Mouse (Mus musculus) erythroblast, adult 5-6 weeks (primary cell): Measurements from ENCODE around the gene Tbc1d19. TPM values are rescaled to one million over a fixed set of nuclear protein-coding genes. Genes with fewer than 3 reads are reported as not detected.
A peak's percentile ranks its signal among the peaks of the same experiment; 100 is the strongest.

Source experiments
- ATAC-seq: replicated peaks from 2 replicates; pipeline ENCODE4 v1.8.0; 2016; ENCODE audit warnings: moderate number of reproducible peaks, mild to moderate bottlenecking, moderate TSS enrichment, inconsistent platforms; ENCODE audit not compliant: poor library complexity, low FRiP score, severe bottlenecking
- total RNA-seq, 2 experiments: library from RNA; stranded (forward) in 1 of 2; stranded (reverse) in 1 of 2; fragments of 150-400 nt in 1 of 2; fragments of 200-764, 138-1000 nt in 1 of 2; gene quantifications; 2 replicates each; pipeline versions ENCODE4 v1.2.3 to v1.2.4; 2015 to 2017; ENCODE audit warnings: low replicate concordance in 2 of 2

Gene Tbc1d19
- total RNA-seq, 2 experiments from 2014 or later = 1.3 to 2.1 TPM

DNA sequence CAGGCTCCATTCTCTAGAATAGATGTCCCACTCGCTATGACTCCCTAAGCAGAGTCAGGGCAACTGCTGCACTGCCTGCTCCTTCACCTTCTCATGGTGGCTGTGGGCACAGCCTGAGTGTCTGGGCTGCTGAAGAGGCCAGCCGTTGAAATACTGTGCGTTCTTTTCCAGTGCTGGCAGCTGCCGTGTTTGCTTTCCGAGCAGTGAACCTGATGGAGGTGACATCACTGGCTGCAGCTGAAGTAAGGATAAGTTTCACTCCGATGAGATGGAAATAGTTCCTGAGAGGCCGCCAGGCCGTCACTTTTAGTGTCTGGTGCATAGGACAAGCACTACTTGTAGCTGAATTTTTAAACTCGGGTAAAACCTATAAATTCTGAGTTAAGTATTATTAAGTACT is 92.0 kb downstream of the Tbc1d19 start:
- ATAC-seq = no peak

DNA sequence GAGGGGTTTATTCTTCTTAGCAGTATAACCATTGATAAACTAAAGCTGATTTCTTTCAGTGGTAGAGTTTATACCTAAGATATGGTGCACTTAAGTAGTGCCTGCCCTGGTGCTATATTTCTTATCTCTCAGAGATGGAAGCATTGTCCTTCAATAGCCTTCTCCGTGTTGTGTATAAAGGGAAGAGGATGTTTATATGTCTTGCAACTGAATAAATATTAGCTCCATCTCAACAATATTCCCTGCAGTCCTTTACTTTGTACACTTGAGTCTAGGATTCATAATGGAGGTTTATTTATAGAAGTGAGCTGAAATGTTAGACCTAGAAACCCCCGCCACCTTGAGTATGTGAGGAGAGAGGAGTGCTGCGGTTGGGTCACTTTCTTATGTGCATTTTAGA is 93.4 kb downstream of the Tbc1d19 start:
- no peak for ATAC-seq

DNA sequence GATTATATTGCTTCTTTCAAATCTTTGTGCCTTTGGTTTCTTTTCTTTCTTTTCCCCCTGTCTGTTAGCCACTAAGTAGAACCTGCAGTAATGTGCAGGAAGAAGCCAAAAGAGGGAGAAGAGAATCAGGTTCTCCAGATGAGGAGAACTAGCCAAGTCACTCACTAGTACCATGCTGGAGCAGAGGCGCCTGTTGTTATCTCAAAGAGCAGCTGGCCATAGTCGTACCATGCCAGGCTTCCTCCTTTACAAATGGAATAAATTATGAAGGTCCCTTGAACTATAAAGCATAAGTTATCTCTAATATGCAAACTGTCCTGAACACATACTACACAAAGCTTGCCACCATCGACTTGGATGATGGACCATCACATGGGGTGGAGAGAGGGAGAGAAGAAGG is 99.8 kb downstream of the Tbc1d19 start:
- ATAC-seq = peak; percentile 85

DNA sequence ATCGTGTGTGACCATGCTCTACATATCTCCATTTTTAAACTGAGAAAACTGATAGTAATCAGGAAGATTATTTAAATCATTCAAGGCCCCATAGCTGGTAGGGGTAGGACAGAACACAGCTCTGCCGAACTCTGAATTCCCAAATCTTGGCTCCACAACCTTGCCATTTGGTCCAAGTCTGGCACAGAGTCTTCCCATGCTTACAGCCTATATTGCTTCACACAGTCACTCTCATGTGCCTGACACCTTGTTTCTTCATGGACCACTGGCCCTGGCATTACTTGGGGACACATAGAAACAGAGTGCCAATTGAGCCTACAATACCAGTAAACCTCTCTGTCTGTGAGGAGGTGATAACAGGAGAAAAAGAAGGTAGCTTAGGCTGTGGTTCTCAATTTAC is 111.0 kb downstream of the Tbc1d19 start:
- ATAC-seq = no peak

DNA sequence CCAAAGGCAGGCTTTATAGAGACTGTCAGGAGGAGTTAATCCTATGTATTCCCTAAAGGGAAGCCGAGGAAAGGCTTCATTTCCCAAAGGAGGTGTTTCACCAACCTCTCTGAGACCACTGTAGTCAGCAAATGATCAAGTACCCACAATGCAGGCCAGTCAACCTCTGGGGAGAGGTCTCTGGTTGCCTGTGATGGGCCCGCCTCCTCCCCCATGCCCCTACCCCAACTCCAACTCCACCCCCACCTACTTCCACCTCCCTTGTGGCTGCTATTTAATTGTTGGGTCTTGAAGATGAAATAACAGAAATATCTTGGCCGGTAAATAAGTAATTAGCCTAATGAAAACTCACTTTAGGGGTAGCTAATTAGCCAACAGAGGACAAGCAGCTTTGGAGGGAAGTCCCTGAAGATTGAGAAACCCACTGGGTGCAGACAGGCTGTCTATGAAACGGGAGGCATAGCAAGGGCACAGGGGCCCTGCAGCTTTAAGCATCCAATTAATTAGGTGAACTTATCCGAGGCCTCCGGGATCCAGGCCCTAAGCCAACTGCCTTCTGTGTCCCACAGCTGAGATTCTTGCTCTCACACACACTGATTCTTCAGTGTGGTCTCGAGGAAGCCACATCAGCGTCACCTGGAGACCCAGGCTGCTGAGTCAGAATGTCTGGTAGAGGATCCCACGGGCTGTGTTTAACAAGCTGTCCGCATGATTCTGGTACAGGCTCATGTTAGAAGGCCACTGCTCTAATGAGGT is 112.9 kb downstream of the Tbc1d19 start:
- ATAC-seq = no peak

DNA sequence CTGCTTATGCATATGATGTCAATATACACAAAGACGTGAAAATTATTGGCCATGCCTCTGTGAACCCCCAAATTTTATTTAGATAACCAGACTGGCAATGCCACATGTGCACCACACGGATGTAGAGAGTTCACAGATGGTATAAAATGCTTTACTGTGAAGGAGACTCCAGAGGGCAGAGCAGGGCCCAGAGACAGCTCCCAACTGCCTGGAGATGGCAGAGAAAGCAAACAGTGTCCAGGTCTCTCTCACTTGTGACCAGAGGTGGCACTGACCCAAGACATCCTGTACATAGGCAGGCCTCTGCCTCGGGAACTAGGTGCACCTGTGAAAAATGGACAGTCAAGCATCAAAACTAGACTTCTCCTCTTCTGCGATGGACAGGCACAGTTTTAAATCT is 114.6 kb downstream of the Tbc1d19 start:
- ATAC-seq = no peak

DNA sequence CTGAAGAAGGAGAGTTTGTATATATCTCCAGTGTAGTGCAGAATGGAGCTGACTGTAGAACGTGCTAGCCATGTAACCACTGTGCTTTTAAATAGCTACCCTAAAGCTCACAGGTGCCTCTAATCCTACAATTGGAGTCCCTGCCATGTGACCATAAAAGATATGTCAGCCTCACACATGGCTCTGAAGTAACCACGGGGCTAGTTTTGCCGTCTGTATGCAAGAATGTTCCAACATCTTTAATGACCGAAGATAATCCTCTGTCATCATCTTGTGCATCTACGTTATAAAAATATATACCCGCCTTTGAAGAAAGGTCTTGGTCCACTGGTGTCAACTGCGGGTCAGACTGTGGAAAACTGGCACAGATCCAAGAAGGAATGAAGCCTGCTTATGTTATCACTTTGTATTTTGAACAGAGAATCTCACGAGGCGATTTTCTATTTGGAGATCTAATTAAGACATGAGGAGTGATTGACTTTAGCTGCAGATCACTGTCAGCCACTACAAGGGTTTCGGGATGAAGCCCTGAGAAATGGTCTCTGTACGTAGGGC is 117.0 kb downstream of the Tbc1d19 start:
- ATAC-seq = no peak

DNA sequence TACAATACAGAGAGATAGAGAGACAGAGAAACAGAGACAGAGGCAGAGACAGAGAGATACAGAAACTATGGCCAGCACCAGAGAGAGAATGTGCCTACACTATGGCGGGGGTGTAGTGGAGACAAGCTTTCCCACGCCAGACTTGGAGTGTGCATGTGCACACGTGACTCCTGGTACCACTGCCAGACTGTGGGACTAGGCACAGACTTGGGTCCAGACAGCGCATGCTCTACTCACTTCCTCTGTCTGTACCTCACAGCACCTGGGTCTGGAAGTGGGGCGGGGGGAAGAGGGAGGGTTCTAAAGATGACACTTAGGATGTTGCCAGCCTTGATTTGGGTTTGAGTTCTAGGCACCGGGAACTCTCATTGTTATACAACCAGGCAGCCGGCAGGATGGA is 118.5 kb downstream of the Tbc1d19 start:
- no peak for ATAC-seq

DNA sequence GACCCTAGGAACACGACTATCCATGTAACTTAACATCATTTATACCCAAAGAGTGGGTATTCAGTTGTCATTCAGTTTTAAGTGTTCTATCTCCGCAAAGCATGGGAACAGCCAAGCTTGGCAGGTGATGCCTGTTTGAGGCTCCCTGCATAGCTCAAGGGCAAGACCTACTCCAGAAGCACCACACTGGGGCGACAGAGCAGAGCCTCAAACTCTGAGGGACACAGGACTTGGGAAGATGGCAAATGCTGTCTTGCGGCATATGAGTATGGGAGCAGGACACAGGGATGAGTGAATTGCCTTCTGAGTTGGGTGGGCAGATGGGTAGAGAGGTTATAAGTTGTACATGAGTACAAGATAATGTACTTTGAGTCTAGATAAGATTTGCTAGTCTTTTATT is 119.1 kb downstream of the Tbc1d19 start:
- ATAC-seq = no peak

DNA sequence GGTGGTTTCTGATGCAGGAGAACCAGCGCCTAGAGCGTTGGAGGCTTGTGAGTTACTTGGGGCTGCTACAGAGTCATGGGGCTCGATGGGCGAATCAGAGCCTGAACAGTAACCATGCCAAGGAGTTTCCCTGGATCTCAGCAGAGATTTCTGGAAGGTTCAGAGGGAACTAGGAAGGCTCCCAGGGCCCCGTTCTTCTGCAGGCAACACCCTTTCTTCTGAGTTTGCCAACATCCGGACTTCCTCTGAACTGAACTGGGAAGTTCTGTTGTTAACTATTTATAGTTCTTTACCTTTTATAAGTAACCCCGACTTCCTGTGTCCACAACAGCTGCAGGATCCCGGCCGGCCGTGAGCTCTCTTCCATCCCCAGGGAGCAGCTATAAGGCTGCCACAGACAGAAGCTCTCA is 119.8 kb downstream of the Tbc1d19 start:
- ATAC-seq = no peak

DNA sequence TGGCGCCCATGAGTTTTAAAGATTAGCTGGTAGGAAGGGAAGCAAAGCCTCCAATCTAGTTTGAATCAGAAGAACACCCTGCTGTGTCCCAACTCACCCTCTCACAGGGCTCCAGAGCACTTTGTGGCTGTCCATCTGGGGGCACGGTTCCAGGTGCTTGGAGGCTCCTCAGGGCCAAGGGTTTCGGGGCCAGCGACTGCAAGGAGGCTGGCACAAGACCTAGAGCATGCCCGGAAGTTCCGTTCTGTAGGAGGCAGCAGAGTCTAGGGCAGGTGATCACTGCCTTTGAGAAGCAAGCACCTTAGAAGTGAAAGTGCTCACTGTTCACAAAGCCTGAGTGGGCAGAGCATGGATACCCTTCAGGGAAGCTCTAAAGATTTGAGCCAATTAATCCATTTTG is 120.4 kb downstream of the Tbc1d19 start:
- ATAC-seq = no peak

DNA sequence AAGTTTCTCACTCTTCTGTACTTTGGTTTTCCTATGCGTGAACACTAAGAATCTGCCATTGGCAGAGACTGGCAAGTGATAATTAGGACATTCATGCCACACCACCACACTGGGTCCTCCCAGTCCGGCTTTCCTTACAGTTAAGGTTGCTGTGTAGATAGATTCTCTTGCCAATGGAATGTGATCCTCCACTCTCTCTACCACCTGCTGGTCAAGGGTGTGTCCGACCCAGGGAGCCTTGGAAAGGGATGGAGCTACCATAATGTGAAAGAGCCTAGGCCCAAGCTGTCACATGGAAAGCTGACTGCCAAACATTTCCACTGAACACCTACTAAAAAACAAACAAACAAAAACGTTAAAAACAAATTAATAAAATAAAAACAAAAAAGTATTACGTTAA is 121.6 kb downstream of the Tbc1d19 start:
- ATAC-seq = no peak

DNA sequence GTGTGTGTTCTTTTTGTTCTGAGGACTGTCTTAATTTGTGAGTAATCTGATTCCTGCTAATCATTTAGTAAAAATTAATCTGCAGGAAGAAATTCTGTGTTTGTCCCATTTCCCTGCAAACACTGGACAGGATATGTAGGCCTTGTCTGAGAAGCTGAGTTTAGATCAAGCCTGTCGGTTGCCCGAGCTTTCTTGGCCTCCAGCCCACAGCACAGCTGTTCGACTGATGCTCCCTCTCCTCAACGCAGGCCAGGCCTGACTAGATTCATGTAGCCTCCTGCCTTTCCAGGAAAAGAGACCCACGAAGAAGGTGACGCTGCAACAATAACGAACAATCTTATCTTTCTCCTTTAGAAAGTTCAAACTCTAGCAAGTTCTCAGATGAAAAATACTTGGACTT is 124.2 kb downstream of the Tbc1d19 start:
- no peak for ATAC-seq

DNA sequence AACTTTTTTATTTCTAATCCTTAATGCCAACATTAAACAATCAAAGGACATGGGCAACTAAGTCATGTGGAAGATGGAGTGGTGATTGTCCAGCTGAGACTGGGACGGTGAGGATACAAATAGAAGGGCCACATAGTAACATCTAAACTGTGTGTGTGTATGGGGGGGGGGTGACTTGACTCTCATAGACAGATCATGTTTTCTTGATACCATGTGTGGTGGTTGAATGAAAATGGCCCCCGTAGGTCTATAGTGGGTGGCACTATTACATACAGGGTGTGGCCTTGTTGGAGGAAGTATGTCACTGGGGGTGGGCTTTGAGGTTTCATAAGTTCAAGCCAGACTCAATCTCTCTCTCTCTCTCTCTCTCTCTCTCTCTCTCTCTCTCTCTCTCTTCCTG is 124.6 kb downstream of the Tbc1d19 start:
- no peak for ATAC-seq

DNA sequence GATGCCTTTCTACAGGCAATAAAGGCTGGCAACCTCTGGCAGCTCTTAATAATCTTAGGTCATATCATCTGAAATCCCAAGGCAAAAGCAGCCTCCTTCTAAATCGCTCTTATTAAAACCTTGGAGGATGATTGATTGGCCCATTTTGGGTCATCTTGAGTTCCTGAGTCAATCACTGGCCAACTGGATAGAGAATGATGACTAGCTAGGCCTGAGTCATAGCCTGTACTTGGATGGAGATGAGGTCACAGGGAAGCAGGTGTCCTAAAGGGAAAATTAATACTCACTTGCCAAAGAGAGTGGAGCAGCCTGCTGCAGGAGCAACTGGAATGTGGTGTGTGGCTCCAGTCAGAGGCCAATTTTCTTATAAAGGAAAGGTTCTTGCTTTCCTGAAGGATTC is 125.4 kb downstream of the Tbc1d19 start:
- ATAC-seq = no peak

DNA sequence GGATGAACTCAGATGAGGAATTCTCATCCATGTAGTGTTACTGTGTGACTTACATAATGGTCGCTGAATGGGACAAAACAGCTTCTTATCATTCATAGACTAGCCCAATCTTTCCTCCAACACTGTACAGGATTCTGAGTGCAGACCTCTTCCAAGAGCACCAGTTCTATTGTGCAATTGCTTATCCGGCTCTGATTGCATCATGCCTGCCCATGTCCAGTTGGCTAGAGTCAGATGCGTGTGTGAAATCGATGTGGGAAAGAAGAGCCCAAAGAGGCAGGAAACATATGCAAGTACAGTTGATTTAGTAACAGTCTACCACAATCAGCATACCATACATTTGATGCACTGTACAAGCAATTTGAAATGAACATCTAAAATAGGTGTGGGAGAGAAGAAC is 127.8 kb downstream of the Tbc1d19 start:
- ATAC-seq = no peak

DNA sequence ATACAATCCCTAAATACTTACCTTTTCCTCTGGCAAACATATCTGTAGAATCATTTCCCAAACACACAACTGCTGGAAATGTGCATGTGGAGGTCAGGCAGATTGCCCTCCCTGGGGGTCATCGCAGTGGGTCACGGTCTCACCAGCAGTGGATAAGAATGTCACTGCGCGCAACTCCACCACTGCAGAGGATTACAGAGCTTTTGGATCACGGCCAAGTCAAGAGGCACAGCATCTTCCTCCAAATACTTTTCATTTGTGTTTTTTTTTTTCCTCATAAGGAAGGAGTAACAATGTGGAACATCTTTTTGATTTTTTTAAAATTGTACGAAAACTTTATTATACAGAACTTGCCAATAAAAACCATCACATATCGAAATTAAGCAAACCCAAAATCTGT is 129.6 kb downstream of the Tbc1d19 start:
- no peak for ATAC-seq

DNA sequence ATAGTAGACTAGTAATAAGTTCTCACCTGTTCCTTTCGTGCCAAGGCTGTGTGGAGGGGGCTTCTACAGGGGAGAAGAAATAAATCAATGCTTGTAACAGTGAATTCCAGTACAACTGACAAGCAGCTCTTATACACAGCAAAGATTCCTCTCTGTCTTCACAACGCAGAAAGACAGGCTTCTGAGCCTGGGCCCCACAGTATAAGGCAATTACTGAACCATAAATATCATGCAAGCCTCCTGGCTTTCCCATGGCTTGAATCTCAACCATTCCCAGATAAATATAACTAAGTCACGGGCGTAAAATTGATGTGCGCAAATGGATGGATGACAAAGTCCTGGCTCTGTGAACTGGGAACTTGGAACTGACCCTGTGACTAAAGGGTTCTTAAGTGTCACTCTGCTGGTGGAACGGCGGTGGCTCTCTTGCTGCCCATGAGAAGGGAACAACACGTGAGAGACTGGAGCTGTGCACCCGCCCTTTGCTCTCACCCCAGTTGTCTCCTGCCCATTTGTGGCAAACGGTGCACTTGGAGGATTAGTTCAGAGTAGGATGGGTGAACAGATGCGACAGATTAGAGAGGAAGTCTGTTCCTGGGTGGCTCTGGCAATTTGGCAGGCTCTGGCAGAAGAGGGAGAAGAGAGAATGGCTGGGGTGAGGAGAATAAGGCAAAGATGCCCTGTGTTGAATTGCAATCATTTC is 132.1 kb downstream of the Tbc1d19 start:
- no peak for ATAC-seq

DNA sequence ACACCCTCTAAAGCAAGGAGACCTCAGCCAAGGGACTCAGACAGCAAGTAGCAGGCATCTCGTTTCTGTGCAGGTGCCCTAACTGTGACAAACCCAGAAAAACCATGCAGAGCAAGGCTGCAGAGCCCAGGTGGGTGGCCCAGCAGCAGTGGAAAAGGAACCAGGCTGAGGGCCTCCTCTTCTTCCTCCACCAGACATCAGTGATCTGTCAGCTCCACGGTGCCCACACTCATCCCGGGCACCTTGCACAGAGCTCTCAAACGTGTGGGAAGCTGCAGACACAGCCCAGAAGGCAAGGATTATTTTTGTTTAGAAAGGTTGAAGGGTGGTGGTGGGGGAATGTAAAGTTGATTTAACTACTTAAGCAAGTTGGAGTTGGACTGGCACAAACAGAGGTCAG is 132.9 kb downstream of the Tbc1d19 start:
- no peak for ATAC-seq

DNA sequence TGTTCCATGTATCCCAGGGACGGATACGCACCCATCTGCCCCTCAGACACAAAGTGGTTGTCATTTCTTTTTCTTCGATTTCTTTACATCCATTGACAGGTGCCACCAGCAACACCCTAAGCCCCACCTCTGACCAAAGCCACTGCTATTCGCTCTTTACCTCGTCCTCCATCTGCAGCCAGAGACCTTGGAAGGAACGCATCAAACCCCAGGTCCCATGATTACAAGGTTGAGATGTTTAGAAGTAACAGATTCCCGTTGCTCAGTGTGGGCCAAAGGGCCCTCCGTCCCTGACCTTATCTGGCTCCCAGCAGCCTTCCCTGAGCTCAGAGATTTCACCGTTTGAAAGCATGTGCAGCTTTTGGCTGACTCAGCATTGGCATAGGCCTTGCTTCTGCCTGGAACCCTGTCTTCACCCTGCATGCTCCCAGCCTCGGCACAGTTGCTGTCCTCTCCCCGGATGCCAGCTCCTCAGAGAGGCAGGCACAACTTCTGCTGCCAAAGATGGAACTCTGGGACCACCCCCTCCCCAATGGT is 134.0 kb downstream of the Tbc1d19 start:
- no peak for ATAC-seq

DNA sequence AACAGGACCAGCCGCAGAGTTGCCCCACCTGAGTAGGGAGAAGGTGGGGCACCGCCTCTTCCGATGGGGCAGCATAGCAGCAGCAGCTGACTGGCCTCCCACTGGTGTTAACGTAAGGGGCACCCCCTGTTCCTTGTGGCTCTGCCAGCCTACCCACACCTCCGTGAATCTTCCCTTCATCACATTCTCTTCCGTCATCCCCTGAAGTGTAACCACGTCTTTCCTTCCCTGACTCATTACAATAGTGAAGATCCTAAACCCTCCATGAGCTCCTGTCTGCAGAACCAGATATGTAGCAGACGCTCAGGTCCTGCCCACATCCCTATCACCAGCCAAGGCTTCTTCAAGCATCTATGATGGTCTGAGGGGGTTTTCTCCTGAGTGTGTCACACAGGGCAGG is 137.3 kb downstream of the Tbc1d19 start:
- no peak for ATAC-seq
